Mouse (Mus musculus): ENCODE measurements around the gene A830018L16Rik.

A830018L16Rik gene

DNA sequence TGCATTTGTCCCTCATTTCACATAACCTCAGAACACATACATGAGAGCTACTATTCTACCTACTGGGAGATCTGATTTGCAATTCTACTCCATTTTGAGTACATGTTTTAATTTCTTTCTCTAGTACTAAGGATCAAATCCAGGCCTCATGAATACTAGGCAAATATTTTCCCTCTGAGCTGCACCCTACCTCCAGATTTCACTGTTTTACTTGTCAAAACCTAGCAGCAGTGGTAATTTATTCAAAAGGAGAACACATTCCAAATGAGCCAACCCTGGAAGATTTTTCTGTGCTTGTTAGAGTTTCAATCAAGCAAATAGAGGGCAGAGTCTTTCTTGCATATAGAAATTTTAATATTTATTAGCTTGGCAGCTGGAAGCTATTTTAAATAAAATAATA is 238.9 kb downstream of the A830018L16Rik start:
- no peak for DNase-seq (ENCODE audit: low spot score)

DNA sequence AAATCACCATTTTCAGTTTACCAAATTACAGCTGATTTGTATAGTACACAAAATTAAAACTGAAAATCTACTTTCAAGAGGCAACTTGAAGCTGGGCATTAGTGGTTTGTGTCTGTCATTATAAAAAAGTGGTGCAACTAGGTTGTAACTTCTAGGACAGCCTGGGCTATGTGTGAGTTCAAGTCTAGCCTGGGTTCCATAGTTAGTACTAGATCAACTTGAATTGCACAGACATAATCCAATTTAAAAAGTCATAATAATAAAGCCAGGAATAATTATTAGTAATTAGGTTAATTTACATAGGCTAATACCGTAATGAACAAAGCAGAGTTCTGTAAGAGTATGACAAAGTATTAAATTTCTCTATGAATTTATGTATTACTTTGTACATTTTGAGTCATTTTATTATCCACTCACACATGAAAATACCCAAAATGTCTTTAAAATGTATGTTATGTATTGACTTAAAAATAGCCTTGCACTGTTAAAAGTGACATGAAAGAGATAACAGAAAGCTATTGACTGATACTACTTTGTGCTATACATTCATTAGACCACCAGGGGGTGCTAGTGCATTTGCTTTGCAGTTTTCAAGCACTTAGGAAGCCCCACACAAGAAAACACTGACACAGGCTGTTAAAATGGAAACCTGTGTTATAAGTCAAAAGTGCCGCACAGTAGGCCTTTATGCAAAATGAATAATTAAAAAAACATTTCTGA is 243.6 kb downstream of the A830018L16Rik start:
- peak; percentile 49 for DNase-seq (ENCODE audit: low spot score)

DNA sequence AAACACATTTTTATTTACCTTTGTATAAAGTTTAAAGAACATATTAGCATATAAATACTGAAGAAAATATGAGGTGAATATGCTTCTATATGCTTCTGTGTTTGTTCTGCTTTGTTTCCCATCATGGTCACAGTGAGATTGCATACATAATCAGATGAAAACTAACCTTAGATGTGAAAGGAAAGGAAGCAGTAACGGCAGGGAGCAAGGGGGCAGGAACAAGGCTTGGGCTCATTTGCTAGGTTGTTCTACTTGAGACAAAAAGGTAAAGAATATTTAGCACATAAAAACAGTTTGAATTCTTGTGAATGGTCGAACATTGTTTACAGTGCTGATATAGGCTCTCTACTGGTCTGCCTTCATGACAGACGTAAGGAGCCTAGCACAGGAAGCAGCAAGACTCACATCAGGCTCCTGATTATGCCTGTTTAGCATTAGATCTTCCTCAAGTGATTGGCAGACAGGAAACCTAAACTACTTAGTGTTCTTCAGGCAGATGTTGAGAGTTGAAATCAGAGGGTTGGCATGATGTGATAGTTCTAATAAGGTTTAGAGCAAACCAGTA is 244.2 kb downstream of the A830018L16Rik start:
- no peak for DNase-seq (ENCODE audit: low spot score)

DNA sequence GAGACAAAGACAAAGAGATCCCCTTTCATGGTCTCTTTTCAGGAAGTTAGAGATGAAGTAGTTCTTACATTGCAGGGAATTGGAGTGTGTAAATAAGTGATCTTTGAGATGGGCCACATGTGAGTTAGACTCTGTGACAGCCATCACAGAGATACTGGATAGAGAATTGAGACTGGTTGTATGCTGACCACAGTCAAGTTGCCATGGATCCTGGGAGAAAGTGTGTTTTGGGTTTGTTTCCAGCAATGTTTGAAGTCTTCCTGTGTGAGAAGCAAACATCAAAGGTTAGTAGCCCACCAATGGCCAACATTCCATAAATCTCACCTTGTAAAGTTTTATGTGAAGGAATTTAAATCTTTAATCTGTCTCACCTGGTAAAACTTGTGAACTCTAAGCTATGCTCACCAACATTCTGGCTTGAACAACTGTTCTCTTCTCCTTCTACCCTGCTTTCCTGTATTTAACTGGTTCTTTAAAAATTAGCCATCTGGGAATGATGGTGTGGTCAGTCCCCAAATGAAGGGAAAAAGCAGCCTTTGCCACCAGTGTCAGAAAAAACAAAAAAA is 330.9 kb downstream of the A830018L16Rik start:
- DNase-seq (ENCODE audit: low spot score): no peak

DNA sequence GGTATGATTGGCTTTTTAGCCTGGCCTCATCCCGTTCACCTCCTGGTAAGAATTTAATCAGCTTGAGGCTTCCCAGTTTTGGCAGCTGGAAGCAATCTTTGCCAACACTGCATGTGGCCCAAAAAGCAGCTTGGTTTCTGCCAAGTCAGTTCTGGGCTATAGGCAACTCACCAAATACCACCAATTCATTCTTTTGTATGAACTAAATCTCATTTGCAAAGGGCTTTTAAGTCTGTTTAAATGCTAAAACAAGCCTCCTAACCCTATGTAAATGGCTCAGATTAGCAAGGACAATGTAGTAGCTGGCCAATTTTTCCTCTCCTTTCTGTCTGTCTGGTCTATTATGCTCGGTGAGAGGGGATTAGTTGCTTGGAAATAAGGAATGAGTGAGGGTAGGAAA is 334.5 kb downstream of the A830018L16Rik start:
- DNase-seq (ENCODE audit: low spot score): no peak

DNA sequence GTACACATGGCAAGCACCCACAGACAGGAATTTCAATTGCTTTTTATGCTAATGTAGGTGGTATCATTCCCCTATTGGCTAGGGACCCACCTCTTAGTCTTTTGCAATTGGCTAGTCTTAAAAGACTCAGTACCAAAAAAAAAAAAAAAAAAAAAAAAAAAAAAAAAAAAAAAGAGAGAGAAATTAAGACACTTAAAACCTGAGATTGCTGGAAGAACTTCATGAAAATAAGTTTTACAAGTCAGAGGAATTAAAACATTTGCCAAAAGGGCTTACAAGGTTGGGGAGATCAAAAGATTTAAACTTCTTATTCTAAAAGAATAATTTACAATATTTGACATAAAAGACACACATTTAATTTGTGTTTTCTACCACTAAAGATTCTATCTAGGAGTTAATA is 336.2 kb downstream of the A830018L16Rik start:
- DNase-seq (ENCODE audit: low spot score): no peak

DNA sequence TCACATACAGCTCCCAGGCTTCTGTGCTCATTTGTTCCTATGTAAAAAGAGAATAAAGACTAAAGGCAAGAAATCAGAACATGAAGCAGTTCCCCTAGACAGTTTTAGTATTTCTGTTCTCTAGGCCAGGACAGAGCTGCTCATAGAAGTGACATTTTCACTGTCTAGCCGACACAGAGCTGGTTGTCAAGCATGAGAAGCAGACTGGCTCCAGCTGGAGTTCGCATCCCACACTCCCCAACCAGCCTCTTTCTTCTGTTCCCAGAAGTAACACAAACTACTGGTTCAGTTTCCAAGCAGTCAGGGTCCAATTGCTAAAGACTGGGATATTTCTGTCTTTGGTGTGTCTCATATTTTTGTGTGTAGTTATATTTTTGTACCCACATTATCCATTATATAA is 336.7 kb downstream of the A830018L16Rik start:
- DNase-seq (ENCODE audit: low spot score): no peak

DNA sequence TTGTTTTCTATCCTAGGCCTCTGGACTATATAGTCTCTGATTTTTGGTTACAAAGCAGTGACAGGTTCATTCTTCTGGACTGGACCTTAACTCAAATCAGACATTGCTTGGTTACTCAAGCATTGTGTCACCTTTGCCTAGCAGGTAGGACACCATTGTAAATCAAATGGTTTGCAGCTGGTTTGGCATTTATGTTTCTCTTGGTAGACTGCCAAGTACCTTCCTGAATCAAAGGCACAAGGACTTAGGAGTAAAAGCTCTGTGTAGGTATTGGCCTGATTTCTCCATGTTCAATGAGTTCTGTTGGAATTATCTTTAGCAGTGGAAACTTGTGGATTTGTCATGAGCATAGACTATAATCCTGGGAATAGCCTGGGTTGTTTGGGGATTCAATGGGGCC is 338.1 kb downstream of the A830018L16Rik start:
- no peak for DNase-seq (ENCODE audit: low spot score)

DNA sequence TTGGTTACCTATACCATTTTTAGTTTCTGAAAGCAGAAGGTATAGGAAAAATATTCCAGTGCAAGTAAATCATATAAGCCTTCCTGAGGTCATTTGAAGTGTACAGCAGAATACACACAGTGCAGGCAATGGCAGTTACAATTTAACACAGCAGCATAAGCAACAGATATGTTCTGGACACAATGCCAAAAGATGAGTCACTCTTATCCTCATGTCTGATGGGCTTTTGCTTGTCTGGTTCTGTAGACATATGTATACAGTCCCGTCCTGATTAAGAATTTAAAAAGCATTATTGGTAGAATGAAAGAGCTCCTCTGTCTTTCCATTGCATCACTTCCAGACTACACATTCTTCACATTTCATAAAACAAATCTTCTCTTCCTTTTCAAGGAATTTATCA is 374.4 kb downstream of the A830018L16Rik start:
- DNase-seq (ENCODE audit: low spot score): no peak

DNA sequence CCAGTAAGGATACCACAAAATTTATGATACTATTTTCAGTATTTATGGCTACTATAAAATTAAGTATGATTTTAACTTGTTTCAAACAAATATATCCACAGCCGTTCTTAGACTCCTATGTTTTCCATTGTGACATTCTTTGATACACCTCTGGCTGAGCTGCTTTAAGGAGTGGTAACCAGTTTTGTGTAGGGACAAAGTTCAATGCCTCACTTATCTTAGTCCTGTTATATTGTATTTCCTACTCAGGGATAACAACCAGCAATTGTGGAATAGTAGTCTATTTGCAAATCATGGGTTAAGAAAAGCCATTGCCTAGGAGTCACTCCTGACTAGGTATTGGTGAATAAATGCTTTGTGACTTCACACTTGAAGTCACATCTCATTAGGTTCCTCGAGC is 378.9 kb downstream of the A830018L16Rik start:
- DNase-seq (ENCODE audit: low spot score): no peak

DNA sequence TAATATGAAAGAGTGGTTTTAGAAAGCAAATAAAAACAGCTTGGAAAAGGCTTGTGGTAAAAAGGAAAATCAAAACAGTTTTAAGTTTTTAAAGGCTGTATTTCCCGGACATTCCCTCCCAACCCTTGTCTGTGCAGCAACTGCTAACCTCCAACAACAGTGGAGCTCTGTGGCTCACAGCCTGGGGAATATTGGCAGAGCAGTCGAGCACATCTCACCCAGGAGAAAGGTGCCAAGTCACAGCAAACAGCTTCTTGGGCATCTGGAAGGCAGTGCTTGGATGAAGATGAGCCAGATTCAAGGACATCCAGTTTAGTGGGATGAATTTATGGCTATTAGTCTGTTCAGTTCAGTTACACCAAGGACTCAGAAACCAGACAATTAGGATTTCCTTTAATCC is 381.8 kb downstream of the A830018L16Rik start:
- no peak for DNase-seq (ENCODE audit: low spot score)

DNA sequence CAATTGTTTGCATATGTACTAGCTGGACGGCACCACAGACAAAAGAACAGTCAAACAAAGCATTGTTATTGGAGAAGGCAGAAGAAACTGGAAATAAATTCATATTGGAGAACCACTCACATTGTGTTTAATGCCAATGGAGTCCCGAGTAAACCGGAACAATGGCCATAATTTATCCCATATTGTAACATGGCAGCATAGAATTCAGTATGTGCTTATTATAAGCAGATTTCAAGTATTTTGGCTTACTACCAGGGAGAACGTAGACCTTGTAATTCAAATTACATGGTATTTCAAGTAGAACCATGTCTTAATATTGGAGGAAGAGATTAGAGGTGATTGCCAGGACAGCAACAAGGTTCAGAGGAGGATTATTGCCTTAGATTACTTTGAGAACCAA is 458.9 kb downstream of the A830018L16Rik start:
- no peak for DNase-seq (ENCODE audit: low spot score)

DNA sequence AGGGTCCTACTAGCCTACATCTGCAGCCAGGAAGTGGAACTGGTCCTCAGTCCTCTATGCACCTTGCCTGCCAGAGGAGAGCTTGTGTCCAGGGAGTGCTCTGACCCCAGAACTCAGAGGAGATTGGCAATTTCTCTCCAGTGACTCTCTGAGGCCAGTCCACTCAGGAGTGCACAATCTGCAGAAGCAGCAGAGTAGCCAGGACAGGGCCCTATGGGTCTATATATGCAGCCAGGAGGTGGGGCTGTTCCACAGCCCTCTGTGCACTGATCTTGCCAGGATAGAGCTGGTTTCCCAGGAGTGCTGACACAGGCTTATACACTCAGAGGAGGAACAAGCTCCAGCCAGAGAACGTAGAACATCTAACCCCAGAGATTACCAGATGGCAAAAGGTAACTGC is 459.7 kb downstream of the A830018L16Rik start:
- no peak for DNase-seq (ENCODE audit: low spot score)

DNA sequence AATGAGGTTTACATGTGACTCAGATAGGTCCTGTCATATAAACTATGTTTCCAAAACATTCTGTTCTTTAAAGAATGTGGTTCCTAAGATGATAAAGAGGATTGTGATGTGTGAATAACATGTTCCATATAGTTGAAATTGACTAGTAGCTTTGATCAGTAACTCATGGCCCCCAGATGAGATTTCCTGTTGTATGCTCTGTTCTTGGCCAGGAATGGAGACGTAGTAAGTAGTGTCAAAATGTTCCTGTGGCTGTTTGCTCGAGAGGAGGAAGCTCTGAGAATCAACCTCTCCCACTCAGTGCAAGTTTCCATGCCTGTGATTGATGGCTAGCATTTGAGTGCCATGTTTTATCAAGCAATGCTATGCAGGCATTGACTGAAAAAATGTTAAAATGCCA is 467.8 kb downstream of the A830018L16Rik start:
- no peak for DNase-seq (ENCODE audit: low spot score)

DNA sequence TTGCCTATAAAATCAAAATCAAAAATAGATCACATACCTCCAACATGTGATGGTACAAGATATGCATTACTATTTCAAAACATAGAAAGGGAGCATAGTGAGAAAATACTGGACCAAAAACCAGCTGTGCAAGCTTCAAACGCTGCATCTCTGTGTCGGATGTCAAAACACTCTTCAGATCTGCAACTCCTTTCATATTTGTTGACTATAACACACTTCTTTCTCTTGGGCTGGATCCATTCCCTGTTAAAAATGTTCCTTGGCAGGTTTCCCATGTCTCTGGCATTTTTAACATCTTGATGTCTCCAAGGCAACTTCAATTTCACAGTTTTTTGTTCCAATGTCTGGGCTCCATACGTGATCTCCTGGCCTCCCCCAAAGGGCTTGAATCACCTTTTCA is 481.8 kb downstream of the A830018L16Rik start:
- no peak for DNase-seq (ENCODE audit: low spot score)

DNA sequence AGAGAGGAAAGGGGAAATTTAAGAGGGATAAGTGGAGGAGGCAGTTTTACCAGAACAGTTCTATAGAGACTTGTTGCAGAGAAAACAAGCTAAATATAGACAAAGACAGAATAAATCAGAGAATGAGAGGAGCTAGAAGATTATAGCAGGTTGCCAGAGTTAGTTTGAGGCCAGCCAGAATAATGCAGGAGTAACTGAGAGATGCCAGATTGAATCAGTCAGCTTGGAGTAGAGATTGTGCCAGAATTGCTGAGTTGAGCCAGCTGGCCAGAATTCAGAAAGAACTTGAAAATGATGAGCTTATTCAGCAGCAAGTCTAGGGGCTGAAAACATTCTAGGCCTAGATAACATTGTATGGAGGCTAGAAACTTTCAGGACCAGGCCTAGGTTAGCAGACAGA is 502.0 kb downstream of the A830018L16Rik start:
- no peak for DNase-seq (ENCODE audit: low spot score)

DNA sequence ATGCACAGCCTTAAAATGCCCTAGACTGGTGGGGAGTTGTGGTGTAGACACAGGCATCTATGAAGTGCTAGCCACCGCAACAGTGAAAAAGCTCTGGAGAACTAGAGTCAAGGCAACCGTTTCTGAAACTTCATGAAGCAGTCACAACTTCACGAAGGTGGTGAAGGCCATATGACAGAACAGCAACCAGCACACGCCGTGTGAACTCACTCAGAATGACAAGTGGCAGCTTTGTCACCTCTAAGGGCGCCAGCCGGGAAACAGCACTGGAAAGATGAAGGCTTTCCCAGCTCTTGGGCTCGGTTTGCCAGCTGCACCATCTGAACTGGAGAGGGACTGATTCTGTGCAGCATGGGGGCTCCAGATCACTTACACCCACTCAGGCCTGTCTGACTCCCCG is 523.1 kb downstream of the A830018L16Rik start:
- DNase-seq (ENCODE audit: low spot score): no peak

DNA sequence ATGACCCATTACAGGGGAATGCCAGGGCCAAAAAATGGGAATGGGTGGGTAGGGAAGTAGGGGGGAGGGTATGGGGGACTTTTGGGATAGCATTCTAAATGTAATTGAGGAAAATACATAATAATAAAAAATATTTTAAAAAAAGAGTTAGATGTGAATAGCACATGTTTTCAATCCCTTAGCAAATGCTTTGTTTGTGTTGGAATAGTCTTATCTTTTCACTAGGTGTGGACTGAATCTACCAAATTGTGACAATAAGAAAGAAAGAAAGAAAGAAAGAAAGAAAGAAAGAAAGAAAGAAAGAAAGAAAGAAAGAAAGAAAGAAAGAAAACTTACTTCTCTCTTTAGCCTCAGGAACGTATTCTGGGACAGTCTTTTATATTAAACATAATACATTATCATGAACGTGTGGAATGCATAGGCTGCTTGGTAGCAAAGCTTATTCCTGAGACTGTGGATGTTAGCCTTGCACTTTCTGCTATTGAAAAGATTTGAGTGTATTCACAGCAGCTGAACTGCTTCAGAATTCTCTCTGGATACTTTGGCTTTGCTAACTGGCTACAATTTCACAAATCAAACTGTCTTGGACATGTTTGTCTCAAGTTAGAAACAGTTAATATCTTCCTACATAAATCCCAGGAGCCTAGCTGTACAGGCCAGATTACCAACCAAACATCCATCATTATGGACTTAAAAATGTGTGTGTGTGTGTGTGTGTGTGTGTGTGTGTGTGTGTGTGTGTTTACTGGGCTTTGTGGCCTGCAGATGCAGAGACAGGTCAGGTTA is 545.7 kb downstream of the A830018L16Rik start:
- no peak for DNase-seq (ENCODE audit: low spot score)

DNA sequence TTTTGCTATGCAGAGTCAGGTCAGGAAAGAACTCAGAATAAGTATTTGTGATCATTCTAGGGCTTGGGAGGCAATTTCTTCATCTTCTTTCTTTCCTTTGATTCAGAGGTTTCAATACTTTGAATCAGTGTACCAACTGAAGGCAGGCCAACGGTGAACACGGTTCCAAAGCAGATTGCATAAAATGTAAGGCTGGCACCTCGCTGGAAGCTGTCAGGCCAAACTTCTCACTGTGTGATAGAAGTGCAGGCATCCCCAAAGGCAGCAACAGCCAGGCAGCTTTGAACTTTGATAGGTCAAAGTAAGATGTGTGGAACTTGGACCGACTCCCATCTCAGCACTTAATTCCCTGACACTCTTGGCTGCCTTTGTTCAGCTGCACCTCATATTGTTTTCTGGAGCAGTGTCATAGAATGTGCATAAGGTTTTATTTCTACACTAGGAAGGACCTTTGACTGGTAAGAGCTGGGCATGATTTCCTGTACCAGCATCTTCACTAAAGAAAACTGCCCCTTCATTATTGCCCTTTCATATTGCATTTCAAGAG is 568.8 kb downstream of the A830018L16Rik start:
- DNase-seq (ENCODE audit: low spot score): no peak

DNA sequence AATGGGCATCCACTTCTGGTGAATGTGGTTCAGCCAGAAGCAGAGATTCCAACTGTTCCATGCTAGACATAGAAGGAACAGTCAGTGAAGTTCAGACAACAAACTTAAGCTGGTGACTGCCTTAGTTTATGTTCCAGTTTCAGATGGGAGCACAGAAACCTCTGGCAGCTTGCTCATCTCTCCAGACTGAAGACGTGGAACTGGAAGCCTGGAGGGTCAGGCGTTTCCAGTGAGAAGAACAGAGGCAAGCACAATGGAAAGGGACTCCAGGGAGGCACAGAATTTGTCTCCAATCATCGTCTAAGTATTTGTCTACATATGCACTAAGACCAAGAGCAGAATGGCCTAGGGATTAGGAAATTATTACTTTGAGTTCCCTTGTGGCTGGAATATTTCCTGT is 576.1 kb downstream of the A830018L16Rik start:
- no peak for DNase-seq (ENCODE audit: low spot score)

DNA sequence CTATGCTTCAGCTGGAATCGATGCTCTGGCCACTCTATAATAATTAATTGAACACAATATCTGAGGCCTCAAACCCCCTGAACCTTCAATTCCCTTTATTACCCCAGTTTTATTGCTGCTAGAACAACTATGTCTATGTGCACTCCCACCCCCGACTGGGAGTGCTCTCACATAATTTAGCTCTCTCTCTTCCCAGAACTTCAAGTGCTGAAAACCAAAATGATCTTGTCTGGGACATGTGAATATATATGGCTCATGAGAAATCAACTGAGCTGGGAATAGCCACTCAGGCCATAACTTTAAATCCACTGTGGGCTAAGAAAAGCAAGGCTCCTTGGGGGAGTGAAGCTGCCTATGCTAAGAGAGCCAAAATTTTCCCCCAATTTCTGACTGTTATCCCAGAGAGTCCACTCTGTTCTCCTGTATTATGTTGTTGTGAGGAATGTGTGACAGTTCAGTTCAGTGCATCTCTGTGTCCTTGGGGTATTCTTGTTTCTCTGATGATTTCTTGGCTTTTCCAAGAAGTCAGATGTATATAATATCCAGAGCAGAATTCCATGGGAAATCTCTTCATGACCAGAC is 582.5 kb downstream of the A830018L16Rik start:
- no peak for DNase-seq (ENCODE audit: low spot score)

DNA sequence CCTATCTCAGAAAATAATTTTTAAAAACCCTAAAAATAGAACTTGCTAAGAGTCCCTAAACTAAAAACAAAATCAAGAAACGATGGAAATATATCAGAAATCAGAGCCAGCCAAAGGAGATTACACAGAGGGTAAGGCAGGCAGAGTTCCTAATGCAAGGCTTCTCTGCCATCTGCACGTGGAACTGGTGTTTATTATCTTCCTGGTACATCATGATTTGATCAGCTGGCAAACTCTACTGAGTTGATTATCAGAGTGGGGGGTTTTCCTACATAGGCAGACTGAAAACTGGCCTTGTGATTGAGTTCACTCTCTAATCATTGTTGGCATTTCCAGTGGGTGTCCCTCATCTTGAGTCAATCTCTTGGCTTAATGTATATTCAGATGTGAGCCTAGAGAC is 583.7 kb downstream of the A830018L16Rik start:
- no peak for DNase-seq (ENCODE audit: low spot score)

Measured in c-Kit-positive CD71-positive TER-119-positive erythroid progenitor cells, embryonic 14.5 days (primary cell).